Mouse (Mus musculus) subcutaneous adipose tissue, adult 2 months (tissue): Measurements from ENCODE around the gene Ogfod1. TPM values are rescaled to one million over a fixed set of nuclear protein-coding genes. Genes with fewer than 3 reads are reported as not detected.

Experiments used
- polyA plus RNA-seq: library from polyadenylated mRNA; depleted of rRNA; stranded (reverse); fragments of >200 nt; gene quantifications from 2 replicates; pipeline ENCODE4 v1.2.3, GENCODE M21; 2012; ENCODE audit warnings: low replicate concordance; rRNA removed

The Ogfod1 gene
- polyA plus RNA-seq = 9.2 and 11.0 TPM in 2 replicates

GRCm38 (mm10) chr8:94036944-94037524 is at the start of gene Ogfod1, which contains the start of gene Nudt21:
Gene Ogfod1, plus strand, starts transcription at chr8:94037198.
Gene Nudt21, minus strand, starts transcription at chr8:94037031.

GRCm38 (mm10) chr8:94012013-94012951 is 24.7 kb upstream of the Ogfod1 start, which contains the start of gene Amfr:
Gene Amfr, minus strand, starts transcription at chr8:94012842.

GRCm38 (mm10) chr8:94098081-94098974 is 61.3 kb downstream of the Ogfod1 start, which contains the start of gene Bbs2:
Gene Bbs2, minus strand, starts transcription at chr8:94098928.

Other genes starting within 250 kb of the Ogfod1 start
- 11.0 and 19.2 TPM in 2 replicates for gene Gnao1, start 227.2 kb upstream of the Ogfod1 start, polyA plus RNA-seq
- gene Amfr, start 24.4 kb upstream of the Ogfod1 start, polyA plus RNA-seq = 125 and 136 TPM in 2 replicates
- 7.9 and 34.0 TPM in 2 replicates for gene Nudt21, start 167 bp upstream of the Ogfod1 start, polyA plus RNA-seq
- gene Bbs2, start 61.7 kb downstream of the Ogfod1 start, polyA plus RNA-seq = 13.8 and 28.9 TPM in 2 replicates
- gene Mt4, start 100.0 kb downstream of the Ogfod1 start, polyA plus RNA-seq = not detected in 2 replicates
- gene Mt3, start 115.4 kb downstream of the Ogfod1 start, polyA plus RNA-seq = 1.1 TPM in 1 of 2 replicates, not detected in the other
- 36.5 and 53.9 TPM in 2 replicates for gene Mt2, start 135.5 kb downstream of the Ogfod1 start, polyA plus RNA-seq
- gene Mt1, start 141.9 kb downstream of the Ogfod1 start, polyA plus RNA-seq = 339 and 432 TPM in 2 replicates
- gene Nup93, start 177.4 kb downstream of the Ogfod1 start, polyA plus RNA-seq = 16.0 and 25.3 TPM in 2 replicates